Mouse (Mus musculus): ENCODE measurements at regions not wholly inside any gene's neighbourhood (a gene's known extent, or its start where the extent isn't known, plus 50 kb on each side); places are given as distances from the start of the nearest gene placed in this dataset.

- TF ChIP-seq CTCF (IDR thresholded peaks at IDR 0.05; ENCODE audit: low read depth), result no peak
- no peak for TF ChIP-seq EP300 (IDR thresholded peaks at IDR 0.05; ENCODE audit: low read depth)
Measured at GRCm38 (mm10) chr11:111843728-111844258, 777.8 kb downstream of the Kcnj2 start.
